Mouse (Mus musculus) heart, postnatal 25 days (tissue): Measurements from ENCODE around the gene Olfr305. TPM values are rescaled to one million over a fixed set of nuclear protein-coding genes. Genes with fewer than 3 reads are reported as not detected.
"Not testable (repeated sequence)": the region's sequence is repeated elsewhere in the genome, so short reads cannot be mapped to it uniquely, and the experiment has no call there.

ENCODE experiments used
- DNase-seq: peaks from one replicate; pipeline ENCODE4 v3.0.0; 2022; ENCODE audit warnings: low spot score
- intact Hi-C: fragments of 180-260 bp; cut with DNase I; formaldehyde crosslinking; loops from one replicate; pipeline ENCODE4 v1.15.1; 2025
- total RNA-seq, 2 experiments: library from RNA; stranded (reverse); gene quantifications; 2 replicates each; pipeline ENCODE4 v1.2.3; 2021

Olfr305 gene
- total RNA-seq = not detected

- intact Hi-C loops = no loop called here
- no peak for DNase-seq
Measured at GRCm38 (mm10) chr7:86366828-86367227, at the start of gene Olfr305. Gene Olfr305 (minus strand): TSS chr7:86366928.

GRCm38 (mm10) chr7:86403546-86403945, 36.8 kb upstream of the Olfr305 start, which contains the start of gene Olfr301:
Gene Olfr301 (plus strand): TSS chr7:86403846.
- intact Hi-C loops = no loop called here
- no peak for DNase-seq

- DNase-seq = no peak
- intact Hi-C loops = no loop called here
Measured at GRCm38 (mm10) chr7:86397689-86398088, 31.0 kb upstream of the Olfr305 start, which contains the start of gene Olfr303. Gene Olfr303 (minus strand): TSS chr7:86397789.

- no peak for DNase-seq
- intact Hi-C loops = loop anchor here (10.0 kb wide), 1 partner anchor 58 kb away; no protein-coding TSS in a partner anchor
Measured at GRCm38 (mm10) chr7:86386558-86386957, 19.8 kb upstream of the Olfr305 start, which contains the start of gene Olfr304. Gene Olfr304 (minus strand): TSS chr7:86386658.

GRCm38 (mm10) chr7:86385769-86386168, 19.0 kb upstream of the Olfr305 start:
- intact Hi-C loops = loop anchor here (10.0 kb wide), 1 partner anchor 59 kb away; no protein-coding TSS in a partner anchor
- no peak for DNase-seq

- intact Hi-C loops, DNase-seq: not testable (repeated sequence)
Measured at GRCm38 (mm10) chr7:86346296-86346695, 20.4 kb downstream of the Olfr305 start.

GRCm38 (mm10) chr7:86344253-86344652, 22.5 kb downstream of the Olfr305 start:
- intact Hi-C loops = no loop called here
- DNase-seq = no peak

- intact Hi-C loops = no loop called here
- DNase-seq = no peak
Measured at GRCm38 (mm10) chr7:86342881-86343565, 23.7 kb downstream of the Olfr305 start.

- intact Hi-C loops = no loop called here
- no peak for DNase-seq
Measured at GRCm38 (mm10) chr7:86337486-86337885, 29.2 kb downstream of the Olfr305 start, which contains the start of gene Olfr307. Gene Olfr307 (minus strand): TSS chr7:86337586.

GRCm38 (mm10) chr7:86325530-86325929, 41.2 kb downstream of the Olfr305 start, which contains the start of gene Olfr308:
Gene Olfr308 (minus strand): TSS chr7:86325630.
- DNase-seq = no peak
- intact Hi-C loops = no loop called here

GRCm38 (mm10) chr7:86321323-86321722, 45.4 kb downstream of the Olfr305 start:
- DNase-seq = no peak
- intact Hi-C loops = no loop called here

GRCm38 (mm10) chr7:86313608-86314007, 53.1 kb downstream of the Olfr305 start, which contains the start of gene Olfr309:
Gene Olfr309 (minus strand): TSS chr7:86313708.
- DNase-seq = no peak
- intact Hi-C loops = no loop called here

Other genes starting within 250 kb of the Olfr305 start
- not detected for gene Vmn2r75, start 195.2 kb downstream of the Olfr305 start, total RNA-seq
- not detected for gene Vmn2r76, start 120.6 kb downstream of the Olfr305 start, total RNA-seq
- not detected for gene Olfr310, start 89.8 kb downstream of the Olfr305 start, total RNA-seq
- not detected for gene Olfr309, start 53.2 kb downstream of the Olfr305 start, total RNA-seq
- not detected for gene Olfr308, start 41.3 kb downstream of the Olfr305 start, total RNA-seq
- not detected for gene Olfr307, start 29.3 kb downstream of the Olfr305 start, total RNA-seq
- gene Olfr304, start 19.7 kb upstream of the Olfr305 start, total RNA-seq = not detected
- not detected for gene Olfr303, start 30.9 kb upstream of the Olfr305 start, total RNA-seq
- gene Olfr301, start 36.9 kb upstream of the Olfr305 start, total RNA-seq = not detected
- gene Olfr299, start 93.0 kb upstream of the Olfr305 start, total RNA-seq = not detected
- not detected for gene Olfr298, start 125.6 kb upstream of the Olfr305 start, total RNA-seq
- not detected for gene Olfr297, start 153.0 kb upstream of the Olfr305 start, total RNA-seq
- gene Olfr295, start 216.9 kb upstream of the Olfr305 start, total RNA-seq = not detected
- gene Olfr294, start 249.7 kb upstream of the Olfr305 start, total RNA-seq = not detected